In genomic region chr10:71959584-71959983, GRCm38 (mm10) we compare ENCODE assay signal across 21 mouse cellular contexts.
A peak's percentile ranks its signal among the peaks of the same experiment; 100 is the strongest.
DNase-seq lines count a peak whose midpoint lies in the region; ATAC-seq and TF ChIP-seq lines count a peak whose summit lies in the region.
"Had no signal": no experiment of that assay in that cellular context is flagged by ENCODE, and none has a peak within 500 bp of the region (broad histone marks: within the 10 kb centered on the region; RNA-seq: fewer than 3 reads in every experiment).

No protein-coding gene starts in this region.

- H3K4me2 ChIP-seq in midbrain, embryonic 13.5 days (replicated peaks) = no peak overlapping the region
- no peak overlapping the region for H3K4me2 ChIP-seq in midbrain, embryonic 16.5 days (ENCODE audit: low read length)
- H3K4me2 ChIP-seq in heart, embryonic 11.5 days = no peak overlapping the region
- H3K4me2 ChIP-seq: embryonic facial prominence, embryonic 12.5 days; embryonic facial prominence, embryonic 15.5 days; forebrain, embryonic 15.5 days; heart, embryonic 13.5 days; hindbrain, embryonic 15.5 days had no signal

- no peaks in the 10 kb centered on the region for H3K9me3 ChIP-seq in midbrain, embryonic 13.5 days
- no peaks in the 10 kb centered on the region for H3K9me3 ChIP-seq in midbrain, embryonic 16.5 days (replicated peaks; ENCODE audit: control insufficient read depth, low read length, poor library complexity, severe bottlenecking)
- H3K9me3 ChIP-seq in heart, embryonic 11.5 days (replicated peaks; ENCODE audit: control insufficient read depth, low read length) = no peaks in the 10 kb centered on the region
- H3K9me3 ChIP-seq: embryonic facial prominence, embryonic 12.5 days; embryonic facial prominence, embryonic 15.5 days; forebrain, embryonic 15.5 days; heart, embryonic 13.5 days; hindbrain, embryonic 15.5 days had no signal

- H3K4me3 ChIP-seq in midbrain, embryonic 13.5 days (replicated peaks) = no peak overlapping the region
- H3K4me3 ChIP-seq in midbrain, embryonic 16.5 days (ENCODE audit: low read depth, low read length) = no peak overlapping the region
- no peak overlapping the region for H3K4me3 ChIP-seq in C2C12 (ENCODE audit: insufficient read depth, poor library complexity, severe bottlenecking)
- H3K4me3 ChIP-seq in heart, embryonic 11.5 days (ENCODE audit: low read depth, low read length) = no peak overlapping the region
- H3K4me3 ChIP-seq: embryonic facial prominence, embryonic 12.5 days; embryonic facial prominence, embryonic 15.5 days; forebrain, embryonic 15.5 days; heart, embryonic 13.5 days; hindbrain, embryonic 15.5 days had no signal

- peak; percentile 15 for DNase-seq in brain, embryonic 14.5 days (ENCODE audit: low read depth)
- no peak for DNase-seq in cerebellum, postnatal 36 days
- DNase-seq: adrenal gland, adult 2 months; adrenal gland, postnatal 14 days; cerebellum, adult 11-12 months; cerebellum, adult 8-10 months; cerebellum, postnatal 14 days; gastrocnemius, postnatal 25 days; heart, adult 18-20 months; heart, postnatal 14 days; heart, postnatal 4 days had no signal

- H3K4me1 ChIP-seq in midbrain, embryonic 13.5 days (replicated peaks) = no peaks in the 10 kb centered on the region
- H3K4me1 ChIP-seq in midbrain, embryonic 16.5 days (ENCODE audit: control insufficient read depth, insufficient read depth, low read length) = no peaks in the 10 kb centered on the region
- H3K4me1 ChIP-seq in heart, embryonic 11.5 days (ENCODE audit: control insufficient read depth, insufficient read depth, low read length) = no peaks in the 10 kb centered on the region
- H3K4me1 ChIP-seq: embryonic facial prominence, embryonic 12.5 days; embryonic facial prominence, embryonic 15.5 days; heart, embryonic 13.5 days; hindbrain, embryonic 15.5 days had no signal

- H3K9ac ChIP-seq in midbrain, embryonic 13.5 days (replicated peaks) = no peak overlapping the region
- H3K9ac ChIP-seq in midbrain, embryonic 16.5 days (ENCODE audit: low read depth, low read length) = no peak overlapping the region
- no peak overlapping the region for H3K9ac ChIP-seq in heart, embryonic 11.5 days (ENCODE audit: low read depth, low read length)
- H3K9ac ChIP-seq: embryonic facial prominence, embryonic 12.5 days; embryonic facial prominence, embryonic 15.5 days; forebrain, embryonic 15.5 days; heart, embryonic 13.5 days; hindbrain, embryonic 15.5 days had no signal

- TF ChIP-seq CTCF in C2C12 (IDR thresholded peaks at IDR 0.05; ENCODE audit: control insufficient read depth, insufficient read depth, insufficient read length) = no peak
- no peak for TF ChIP-seq CTCF in brain, embryonic 14.5 days (IDR thresholded peaks at IDR 0.05; ENCODE audit: borderline replicate concordance, extremely low read depth, insufficient read depth, insufficient read length)

- no peaks in the 10 kb centered on the region for H3K79me3 ChIP-seq in C2C12 (ENCODE audit: low read depth)

- ATAC-seq in midbrain, embryonic 13.5 days = peak; percentile 63; the same call in 1 of the 2 replicates
- no peak for ATAC-seq in midbrain, embryonic 16.5 days
- no peak for ATAC-seq in heart, embryonic 11.5 days (replicated peaks; ENCODE audit: insufficient number of reproducible peaks, low FRiP score, low TSS enrichment)
- ATAC-seq: forebrain, embryonic 15.5 days; intestine, postnatal 0 days had no signal

- H3K36me3 ChIP-seq in midbrain, embryonic 13.5 days = no peaks in the 10 kb centered on the region
- no peaks in the 10 kb centered on the region for H3K36me3 ChIP-seq in midbrain, embryonic 16.5 days (ENCODE audit: control insufficient read depth, insufficient read depth, low read length)
- H3K36me3 ChIP-seq in C2C12 (ENCODE audit: control insufficient read depth, insufficient read depth) = no peaks in the 10 kb centered on the region
- H3K36me3 ChIP-seq in heart, embryonic 11.5 days (ENCODE audit: control insufficient read depth, insufficient read depth, low read length) = no peaks in the 10 kb centered on the region
- H3K36me3 ChIP-seq: embryonic facial prominence, embryonic 12.5 days; embryonic facial prominence, embryonic 15.5 days; forebrain, embryonic 15.5 days; heart, embryonic 13.5 days; hindbrain, embryonic 15.5 days had no signal

- H3K27ac ChIP-seq in midbrain, embryonic 13.5 days = no peak overlapping the region
- H3K27ac ChIP-seq in midbrain, embryonic 16.5 days (ENCODE audit: low read length) = no peak overlapping the region
- no peak overlapping the region for H3K27ac ChIP-seq in heart, embryonic 11.5 days (ENCODE audit: low read depth, low read length)
- H3K27ac ChIP-seq: embryonic facial prominence, embryonic 12.5 days; embryonic facial prominence, embryonic 15.5 days; forebrain, embryonic 15.5 days; heart, embryonic 13.5 days; hindbrain, embryonic 15.5 days had no signal

- no peaks in the 10 kb centered on the region for H3K79me2 ChIP-seq in C2C12 (ENCODE audit: control insufficient read depth, insufficient read depth)

- H3ac ChIP-seq in C2C12 (ENCODE audit: control insufficient read depth, insufficient read length, low read depth) = no peak overlapping the region

- 71% methylated on average over 1 of the region's 1 CpGs for WGBS in midbrain, embryonic 13.5 days
- WGBS in midbrain, embryonic 16.5 days = 65% methylated on average over 1 of the region's 1 CpGs
- WGBS in heart, embryonic 11.5 days (ENCODE audit: insufficient replicate concordance) = 85% methylated on average over 1 of the region's 1 CpGs

- TF ChIP-seq POLR2A in brain, embryonic 14.5 days (IDR thresholded peaks at IDR 0.05; ENCODE audit: borderline replicate concordance, extremely low read depth, insufficient read depth, insufficient read length, poor library complexity, severe bottlenecking) = no peak

- no peaks in the 10 kb centered on the region for H3K27me3 ChIP-seq in midbrain, embryonic 13.5 days
- no peaks in the 10 kb centered on the region for H3K27me3 ChIP-seq in midbrain, embryonic 16.5 days (ENCODE audit: control insufficient read depth, insufficient read depth, low read depth, low read length)
- no peaks in the 10 kb centered on the region for H3K27me3 ChIP-seq in C2C12 (ENCODE audit: control insufficient read depth, insufficient read depth, insufficient read length)
- no peaks in the 10 kb centered on the region for H3K27me3 ChIP-seq in heart, embryonic 11.5 days (ENCODE audit: control insufficient read depth, insufficient read depth, low read length)
- H3K27me3 ChIP-seq: embryonic facial prominence, embryonic 12.5 days; embryonic facial prominence, embryonic 15.5 days; forebrain, embryonic 15.5 days; heart, embryonic 13.5 days; hindbrain, embryonic 15.5 days had no signal

TF ChIP-seq in C2C12, 6 proteins besides CTCF, POLR2A, EP300 and RAD21:
- TF ChIP-seq FOSL1 (IDR thresholded peaks at IDR 0.05; ENCODE audit: insufficient read depth, low read length, poor library complexity, severe bottlenecking) (peak; percentile 85), USF1 (IDR thresholded peaks at IDR 0.05; ENCODE audit: low read depth) (no peak), CEBPB (IDR thresholded peaks at IDR 0.05; ENCODE audit: low read depth) (no peak), MYOD1 (IDR thresholded peaks at IDR 0.05; ENCODE audit: control insufficient read depth, insufficient read length, low read depth) (no peak), MAX (IDR thresholded peaks at IDR 0.05) (no peak), MYOG (IDR thresholded peaks at IDR 0.05; ENCODE audit: control insufficient read depth, extremely low read depth, insufficient read length) (no peak)
